Mouse (Mus musculus): ENCODE data around the gene Sptbn4.
"Not testable (repeated sequence)": the region's sequence is repeated elsewhere in the genome, so short reads cannot be mapped to it uniquely, and the experiment has no call there.

DNA sequence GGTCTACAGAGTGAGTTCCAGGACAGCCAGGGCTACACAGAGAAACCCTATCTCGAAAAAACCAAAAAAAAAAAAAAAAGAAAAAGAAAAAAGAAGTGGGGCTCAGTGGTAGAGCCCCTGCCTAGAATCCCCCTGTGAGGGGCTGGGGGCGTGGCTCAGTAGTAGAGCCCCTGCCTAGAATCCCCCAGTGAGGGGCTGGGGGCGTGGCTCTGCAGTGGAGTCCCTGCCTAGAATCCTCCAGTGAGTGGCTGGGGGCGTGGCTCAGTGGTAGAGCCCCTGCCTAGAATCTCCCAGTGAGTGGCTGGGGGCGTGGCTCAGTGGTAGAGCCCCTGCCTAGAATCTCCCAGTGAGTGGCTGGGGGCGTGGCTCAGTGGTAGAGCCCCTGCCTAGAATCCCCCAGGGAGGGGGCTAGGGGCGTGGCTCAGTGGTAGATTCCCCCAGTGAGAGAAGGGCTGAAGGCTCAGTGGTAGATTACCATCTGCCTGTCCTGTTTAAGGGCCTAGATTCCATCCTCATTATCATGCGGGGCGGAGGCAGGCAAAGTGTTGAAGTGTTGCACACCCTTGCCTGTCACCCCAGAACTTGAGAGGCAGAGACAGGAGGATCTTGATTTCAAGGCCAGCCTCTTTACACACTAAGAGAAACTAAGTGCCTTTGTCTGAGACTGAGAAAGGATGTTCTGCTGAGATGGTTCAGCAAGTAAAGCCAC lies 47.3 kb upstream of the Sptbn4 start:
- TF ChIP-seq CTCF (IDR thresholded peaks at IDR 0.05; ENCODE audit: borderline replicate concordance, extremely low read depth, insufficient read depth, insufficient read length); POLR2A (IDR thresholded peaks at IDR 0.05; ENCODE audit: borderline replicate concordance, extremely low read depth, insufficient read depth, insufficient read length, poor library complexity, severe bottlenecking): not testable (repeated sequence)

Measured in brain, embryonic 14.5 days (tissue).